Mouse (Mus musculus): ENCODE data around the gene Ano4. TPM values are rescaled to one million over a fixed set of nuclear protein-coding genes. Genes with fewer than 3 reads are reported as not detected.

Gene Ano4
- total and polyA plus RNA-seq, 3 experiments: not detected

DNA sequence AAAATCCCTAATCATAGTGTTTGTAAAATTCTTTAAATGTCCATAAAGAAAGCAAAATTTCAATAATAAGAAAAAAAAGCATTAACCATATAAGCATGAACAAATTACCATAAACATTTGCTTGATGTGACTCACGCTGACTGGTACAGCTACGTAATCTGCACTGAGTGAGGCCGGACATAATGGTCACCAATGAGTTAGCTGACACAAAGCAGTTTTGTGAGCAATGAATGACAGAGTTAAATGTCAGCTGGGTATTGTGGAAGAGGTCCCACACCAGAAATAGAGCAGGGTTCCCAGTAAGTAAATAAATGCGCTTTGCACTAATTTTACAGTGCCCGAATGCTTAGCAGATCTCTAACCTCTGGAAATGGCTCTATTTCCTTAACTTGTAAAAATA lies 91.9 kb downstream of the Ano4 start:
- no peak for TF ChIP-seq MAZ (IDR thresholded peaks at IDR 0.05; ENCODE audit: low read depth, low read length)
- no peak for TF ChIP-seq POLR2AphosphoS5 (IDR thresholded peaks at IDR 0.05; ENCODE audit: borderline replicate concordance, low read depth, low read length)
- no peak for TF ChIP-seq KAT2A (conservative IDR thresholded peaks at IDR 0.05; ENCODE audit: low read depth, low read length)
- no peak for TF ChIP-seq CHD2 (IDR thresholded peaks at IDR 0.05; ENCODE audit: low read length)
- no peak for TF ChIP-seq RCOR1 (IDR thresholded peaks at IDR 0.05; ENCODE audit: low read depth, low read length)
- TF ChIP-seq NELFE (IDR thresholded peaks at IDR 0.05; ENCODE audit: low read depth, low read length): no peak
- TF ChIP-seq MEF2A (IDR thresholded peaks at IDR 0.05; ENCODE audit: extremely low read depth, insufficient replicate concordance, low read depth, low read length, poor library complexity, severe bottlenecking): no peak
- no peak for TF ChIP-seq CTCF (IDR thresholded peaks at IDR 0.05 in 2 of 3, conservative IDR thresholded peaks at IDR 0.05 in 1 of 3; ENCODE audit: control insufficient read depth in 1 of 3, insufficient read depth in 1 of 3, low read depth in 2 of 3, low read length in 3 of 3, poor library complexity in 1 of 3, severe bottlenecking in 1 of 3)
- no peak for TF ChIP-seq POLR2A (IDR thresholded peaks at IDR 0.05; ENCODE audit: control insufficient read depth in 1 of 2, insufficient read depth in 1 of 2, low read depth in 1 of 2, low read length in 2 of 2, poor library complexity in 1 of 2)
- no peak for TF ChIP-seq ZC3H11A (IDR thresholded peaks at IDR 0.05; ENCODE audit: low read depth, low read length)
- TF ChIP-seq POLR2AphosphoS2 (IDR thresholded peaks at IDR 0.05; ENCODE audit: low read length): no peak
- no peak for TF ChIP-seq MYB (IDR thresholded peaks at IDR 0.05; ENCODE audit: low read depth, low read length)
- no peak for TF ChIP-seq USF1 (IDR thresholded peaks at IDR 0.05; ENCODE audit: low read depth, low read length)
- no peak for TF ChIP-seq GABPA (IDR thresholded peaks at IDR 0.05; ENCODE audit: low read depth, low read length)
- no peak for TF ChIP-seq NRF1 (IDR thresholded peaks at IDR 0.05; ENCODE audit: insufficient read depth, low read depth, low read length, poor library complexity, severe bottlenecking)
- no peak for TF ChIP-seq SIN3A (IDR thresholded peaks at IDR 0.05; ENCODE audit: low read length)
- TF ChIP-seq ETS1 (IDR thresholded peaks at IDR 0.05; ENCODE audit: low read depth, low read length): no peak
- no peak for TF ChIP-seq MAFK (IDR thresholded peaks at IDR 0.05; ENCODE audit: borderline replicate concordance, low read depth, low read length)
- Histone ChIP-seq H3K4me1 (ENCODE audit: control insufficient read depth in 1 of 2, insufficient read depth in 2 of 2, low read length in 2 of 2) (no peaks in the 10 kb centered on the region), H3K9me3 (replicated peaks; ENCODE audit: insufficient read depth, low read length) (no peaks in the 10 kb centered on the region), H3K4me3 (ENCODE audit: control insufficient read depth in 1 of 2, insufficient read depth in 1 of 2, low read depth in 2 of 2, low read length in 2 of 2) (no peak overlapping the region), H3K9ac (ENCODE audit: control insufficient read depth, low read depth, low read length, poor library complexity, severe bottlenecking) (no peak overlapping the region), H3K79me2 (ENCODE audit: control insufficient read depth, insufficient read depth, low read length, poor library complexity) (no peaks in the 10 kb centered on the region), H3K27me3 (ENCODE audit: control insufficient read depth in 1 of 2, insufficient read depth in 2 of 2, low read length in 2 of 2) (no peaks in the 10 kb centered on the region), H3K36me3 (ENCODE audit: control insufficient read depth in 1 of 2, insufficient read depth in 2 of 2, low read length in 2 of 2) (no peaks in the 10 kb centered on the region), H3K27ac (ENCODE audit: control insufficient read depth, low read depth, low read length) (no peak overlapping the region)
- DNase-seq (ENCODE audit: low read depth, low spot score): no peak

DNA sequence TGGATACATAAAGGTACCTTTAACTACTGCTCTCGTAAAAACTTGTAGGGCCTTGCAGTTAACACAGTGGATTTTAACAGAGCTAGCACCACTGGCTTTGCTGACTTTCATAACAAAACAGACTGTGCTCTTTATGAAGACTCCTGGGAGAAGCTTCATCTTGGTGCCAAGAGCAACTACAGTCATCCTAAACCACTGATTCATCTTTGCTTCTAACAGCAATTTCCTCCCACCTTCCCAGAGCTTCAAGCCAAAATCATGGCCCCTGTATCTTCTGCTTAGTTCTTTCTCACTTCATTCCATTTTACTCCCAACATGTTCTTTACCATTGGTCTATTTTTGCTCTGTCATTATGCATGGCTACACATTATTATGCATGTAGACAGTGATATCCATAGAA lies 100.8 kb downstream of the Ano4 start:
- no peak overlapping the region for H3K27ac ChIP-seq (ENCODE audit: control insufficient read depth, low read depth, low read length)
- TF ChIP-seq KAT2A (conservative IDR thresholded peaks at IDR 0.05; ENCODE audit: low read depth, low read length) (no peak), USF1 (IDR thresholded peaks at IDR 0.05; ENCODE audit: low read depth, low read length) (no peak), CTCF (IDR thresholded peaks at IDR 0.05 in 2 of 3, conservative IDR thresholded peaks at IDR 0.05 in 1 of 3; ENCODE audit: control insufficient read depth in 1 of 3, insufficient read depth in 1 of 3, low read depth in 2 of 3, low read length in 3 of 3, poor library complexity in 1 of 3, severe bottlenecking in 1 of 3) (no peak), MAX (IDR thresholded peaks at IDR 0.05; ENCODE audit: low read length) (no peak), CHD2 (IDR thresholded peaks at IDR 0.05; ENCODE audit: low read length) (no peak), UBTF (IDR thresholded peaks at IDR 0.05; ENCODE audit: borderline replicate concordance, insufficient read depth, low read depth, low read length) (no peak), TCF12 (IDR thresholded peaks at IDR 0.05; ENCODE audit: low read depth, low read length) (no peak), MYC (IDR thresholded peaks at IDR 0.05; ENCODE audit: low read depth, low read length) (no peak), POLR2AphosphoS2 (IDR thresholded peaks at IDR 0.05; ENCODE audit: low read length) (no peak), EP300 (IDR thresholded peaks at IDR 0.05; ENCODE audit: low read depth in 1 of 2, low read length in 2 of 2) (no peak), ZNF384 (IDR thresholded peaks at IDR 0.05; ENCODE audit: low read depth, low read length) (no peak), MAZ (IDR thresholded peaks at IDR 0.05; ENCODE audit: low read depth, low read length) (no peak), RAD21 (IDR thresholded peaks at IDR 0.05; ENCODE audit: low read depth, low read length) (no peak), ZKSCAN1 (IDR thresholded peaks at IDR 0.05; ENCODE audit: low read depth, low read length) (no peak), GABPA (IDR thresholded peaks at IDR 0.05; ENCODE audit: low read depth, low read length) (no peak), MXI1 (IDR thresholded peaks at IDR 0.05; ENCODE audit: low read depth, low read length) (no peak), MEF2A (IDR thresholded peaks at IDR 0.05; ENCODE audit: extremely low read depth, insufficient replicate concordance, low read depth, low read length, poor library complexity, severe bottlenecking) (no peak), ELF1 (IDR thresholded peaks at IDR 0.05; ENCODE audit: low read depth, low read length) (no peak)
- no peaks in the 10 kb centered on the region for H3K9me3 ChIP-seq (replicated peaks; ENCODE audit: insufficient read depth, low read length)
- H3K4me3 ChIP-seq (ENCODE audit: control insufficient read depth in 1 of 2, insufficient read depth in 1 of 2, low read depth in 2 of 2, low read length in 2 of 2): no peak overlapping the region
- H3K4me1 ChIP-seq (ENCODE audit: control insufficient read depth in 1 of 2, insufficient read depth in 2 of 2, low read length in 2 of 2): no peaks in the 10 kb centered on the region
- no peaks in the 10 kb centered on the region for H3K27me3 ChIP-seq (ENCODE audit: control insufficient read depth in 1 of 2, insufficient read depth in 2 of 2, low read length in 2 of 2)
- no peak overlapping the region for H3K9ac ChIP-seq (ENCODE audit: control insufficient read depth, low read depth, low read length, poor library complexity, severe bottlenecking)
- no peak for DNase-seq (ENCODE audit: low read depth, low spot score)
- no peaks in the 10 kb centered on the region for H3K79me2 ChIP-seq (ENCODE audit: control insufficient read depth, insufficient read depth, low read length, poor library complexity)
- no peaks in the 10 kb centered on the region for H3K36me3 ChIP-seq (ENCODE audit: control insufficient read depth in 1 of 2, insufficient read depth in 2 of 2, low read length in 2 of 2)
